Mouse (Mus musculus) layer of hippocampus, adult 6 months (tissue): ENCODE data around the gene Emc3. TPM values are rescaled to one million over a fixed set of nuclear protein-coding genes. Genes with fewer than 3 reads are reported as not detected.

Source experiments
- long read RNA-seq, 2 experiments: library from polyadenylated mRNA; unstranded; transcript quantifications; one replicate each; pipeline ENCODE4 v2.0.0; 2019 to 2020
- microRNA-seq: library from miRNA; unstranded; fragments of <30 nt; microRNA quantifications from one replicate; pipeline ENCODE4 v1.2.0, GENCODE M21; 2020
- polyA plus RNA-seq: library from polyadenylated mRNA; unstranded; fragments of <200 nt; fragmentation: Nextera tagmentation; gene quantifications from 2 replicates; pipeline ENCODE4 v1.2.3, GENCODE M21; 2021

Gene Emc3
- 95.3 and 96.8 TPM in 2 replicates for polyA plus RNA-seq
- long read RNA-seq, experiment 1, transcript Emc3-201 (8 exons, 1,985 nt), result major isoform, 245 of 265 reads
- long read RNA-seq, experiment 1, partial matches to known transcripts, result 15 of 265 reads
- long read RNA-seq, experiment 1, other reads (novel, unspliced or antisense), result 5 of 265 reads
- long read RNA-seq, experiment 2, transcript Emc3-203 (1 exons, 1,216 nt), result minor isoform, 5 of 653 reads
- long read RNA-seq, experiment 2, transcript Emc3-201 (8 exons, 1,985 nt), result major isoform, 617 of 653 reads
- long read RNA-seq, experiment 2, partial matches to known transcripts, result 4 of 653 reads
- long read RNA-seq, experiment 2, other reads (novel, unspliced or antisense), result 27 of 653 reads

GRCm38 (mm10) chr6:113530932-113531839 is at the start of gene Emc3, which contains the start of gene Fancd2:
TSS of gene Emc3 (minus strand) at chr6:113531652.
TSS of gene Fancd2 (plus strand) at chr6:113531682.

GRCm38 (mm10) chr6:113501388-113502084 is 29.9 kb downstream of the Emc3 start, which contains the start of gene Prrt3:
TSS of gene Prrt3 (minus strand) at chr6:113501931.

GRCm38 (mm10) chr6:113483100-113483615 is 48.3 kb downstream of the Emc3 start, which contains the start of gene Creld1:
TSS of gene Creld1 (plus strand) at chr6:113483297.

GRCm38 (mm10) chr6:113471297-113471936 is 60.0 kb downstream of the Emc3 start, which contains the start of gene Il17rc:
TSS of gene Il17rc (plus strand) at chr6:113471427.

Small RNAs within 50 kb of the gene (microRNA-seq; reads per million reads assigned to microRNA genes)
- not detected for gene Gm23365

Other genes starting within 250 kb of the Emc3 start
- 13.9 and 15.3 TPM in 2 replicates for gene Cpne9, start 249.3 kb downstream of the Emc3 start, polyA plus RNA-seq
- 4.3 and 5.1 TPM in 2 replicates for gene Brpf1, start 224.5 kb downstream of the Emc3 start, polyA plus RNA-seq
- gene Ogg1, start 204.7 kb downstream of the Emc3 start, polyA plus RNA-seq, result 3.2 and 3.5 TPM in 2 replicates
- 69.5 and 70.8 TPM in 2 replicates for gene Camk1, start 187.7 kb downstream of the Emc3 start, polyA plus RNA-seq
- 17.7 and 21.4 TPM in 2 replicates for gene Tada3, start 153.8 kb downstream of the Emc3 start, polyA plus RNA-seq
- 419 and 427 TPM in 2 replicates for gene Arpc4, start 153.5 kb downstream of the Emc3 start, polyA plus RNA-seq
- gene Ttll3, start 142.4 kb downstream of the Emc3 start, polyA plus RNA-seq, result 3.6 and 4.0 TPM in 2 replicates
- 23.8 and 27.5 TPM in 2 replicates for gene Rpusd3, start 112.3 kb downstream of the Emc3 start, polyA plus RNA-seq
- gene Cidec, start 95.9 kb downstream of the Emc3 start, polyA plus RNA-seq, result 0.20 TPM in 1 of 2 replicates, not detected in the other
- gene Jagn1, start 89.1 kb downstream of the Emc3 start, polyA plus RNA-seq, result 85.2 and 90.9 TPM in 2 replicates
- 0.20 and 2.7 TPM in 2 replicates for gene Il17re, start 73.2 kb downstream of the Emc3 start, polyA plus RNA-seq
- 5.7 and 5.8 TPM in 2 replicates for gene Il17rc, start 60.2 kb downstream of the Emc3 start, polyA plus RNA-seq
- gene Creld1, start 48.4 kb downstream of the Emc3 start, polyA plus RNA-seq, result 79.6 and 80.0 TPM in 2 replicates
- 20.0 and 25.5 TPM in 2 replicates for gene Prrt3, start 29.7 kb downstream of the Emc3 start, polyA plus RNA-seq
- gene Fancd2, start within 50 bp of the Emc3 start, polyA plus RNA-seq, result 1.3 and 1.9 TPM in 2 replicates
- gene Fancd2os, start 69.1 kb upstream of the Emc3 start, polyA plus RNA-seq, result 0.35 and 0.69 TPM in 2 replicates
- 214 and 247 TPM in 2 replicates for gene Brk1, start 73.1 kb upstream of the Emc3 start, polyA plus RNA-seq
- gene Vhl, start 92.3 kb upstream of the Emc3 start, polyA plus RNA-seq, result 41.5 and 43.3 TPM in 2 replicates
- gene Irak2, start 106.8 kb upstream of the Emc3 start, polyA plus RNA-seq, result 14.3 and 15.4 TPM in 2 replicates
- gene Tatdn2, start 165.4 kb upstream of the Emc3 start, polyA plus RNA-seq, result 0.83 TPM in 2 replicates
- not detected in 2 replicates for gene Ghrl, start 188.2 kb upstream of the Emc3 start, polyA plus RNA-seq
- 151 and 168 TPM in 2 replicates for gene Sec13, start 209.1 kb upstream of the Emc3 start, polyA plus RNA-seq